Mouse (Mus musculus): Measurements from ENCODE around the gene Gm20809.
"Not testable (repeated sequence)": the region's sequence is repeated elsewhere in the genome, so short reads cannot be mapped to it uniquely, and the experiment has no call there.

Gene Gm20809

GRCm38 (mm10) chrY:24454757-24455156 lies at the start of gene Gm20809:
TSS of gene Gm20809 (plus strand) at chrY:24455057.
- H3K36me3 ChIP-seq (ENCODE audit: control insufficient read depth, insufficient read depth, low read length, poor library complexity, severe bottlenecking); H3K27me3 ChIP-seq (ENCODE audit: control insufficient read depth, insufficient read depth, low read length, poor library complexity, severe bottlenecking); DNase-seq (ENCODE audit: low read depth, low spot score): not testable (repeated sequence)
